Mouse (Mus musculus): ENCODE data around the gene Spata48. TPM values are rescaled to one million over a fixed set of nuclear protein-coding genes. Genes with fewer than 3 reads are reported as not detected.

Spata48 gene
- total RNA-seq, 2 experiments from 2014 or later = 1.5 to 2.0 TPM

DNA sequence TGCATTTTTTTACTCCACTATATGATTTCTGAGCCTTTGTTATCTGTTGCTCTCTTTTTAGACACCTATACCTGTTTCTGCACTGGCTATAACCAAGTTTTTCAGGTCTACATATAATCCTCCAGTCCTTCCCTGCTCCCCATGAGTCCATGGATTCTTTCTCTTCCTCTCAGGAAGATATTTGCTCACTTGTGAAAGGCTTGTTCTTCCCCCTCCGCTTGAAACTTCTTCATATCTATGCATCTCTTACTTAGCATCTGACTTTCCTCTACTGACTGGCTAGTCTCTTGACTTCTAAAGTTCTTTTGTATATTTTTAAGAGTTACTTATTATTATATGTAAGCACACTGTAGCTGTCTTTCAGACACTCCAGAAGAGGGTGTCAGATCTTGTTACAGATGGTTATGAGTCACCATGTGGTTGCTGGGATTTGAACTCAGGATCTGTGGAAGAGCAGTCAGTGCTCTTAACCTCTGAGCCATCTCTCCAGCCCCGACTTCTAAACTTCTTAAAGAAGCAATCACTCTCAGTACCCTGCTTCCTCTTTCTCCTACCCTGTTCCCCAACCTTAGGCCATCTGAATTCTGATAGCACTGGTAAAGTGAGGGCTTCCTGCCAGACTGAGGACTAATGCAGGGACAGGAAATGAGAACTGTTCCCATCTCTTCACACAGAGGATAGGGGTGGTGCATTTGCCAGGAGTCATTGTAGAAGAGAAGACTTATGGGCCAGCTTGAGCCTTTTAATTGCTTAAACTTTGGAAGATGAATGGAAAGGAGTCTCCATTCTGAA is 51.3 kb downstream of the Spata48 start:
- TF ChIP-seq CTCF (conservative IDR thresholded peaks at IDR 0.05) = no peak
- no peak overlapping the region for H3K27ac ChIP-seq
- no peak for DNase-seq (ENCODE audit: low spot score in 2 of 2)
- H3K4me3 ChIP-seq = no peak overlapping the region

DNA sequence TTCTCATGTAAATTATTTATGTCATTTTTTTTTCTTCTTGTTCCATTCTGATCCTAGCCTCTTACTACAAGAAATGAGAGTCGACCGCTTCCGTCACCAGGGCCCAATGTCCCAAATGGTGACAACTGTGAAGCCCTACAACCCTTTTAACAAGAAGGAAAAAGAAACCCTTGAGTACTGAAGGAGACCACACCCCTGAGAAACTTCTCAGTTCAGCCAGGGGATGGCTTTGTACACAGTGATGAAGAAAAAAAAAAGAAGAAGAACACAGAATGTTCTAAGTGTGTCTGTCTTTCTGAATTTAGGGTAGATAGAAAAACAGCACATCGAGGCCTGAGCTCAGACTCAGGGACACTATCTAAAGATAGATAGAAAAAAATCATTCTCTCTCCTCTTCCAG is 53.0 kb downstream of the Spata48 start:
- no peak for TF ChIP-seq CTCF (conservative IDR thresholded peaks at IDR 0.05)

DNA sequence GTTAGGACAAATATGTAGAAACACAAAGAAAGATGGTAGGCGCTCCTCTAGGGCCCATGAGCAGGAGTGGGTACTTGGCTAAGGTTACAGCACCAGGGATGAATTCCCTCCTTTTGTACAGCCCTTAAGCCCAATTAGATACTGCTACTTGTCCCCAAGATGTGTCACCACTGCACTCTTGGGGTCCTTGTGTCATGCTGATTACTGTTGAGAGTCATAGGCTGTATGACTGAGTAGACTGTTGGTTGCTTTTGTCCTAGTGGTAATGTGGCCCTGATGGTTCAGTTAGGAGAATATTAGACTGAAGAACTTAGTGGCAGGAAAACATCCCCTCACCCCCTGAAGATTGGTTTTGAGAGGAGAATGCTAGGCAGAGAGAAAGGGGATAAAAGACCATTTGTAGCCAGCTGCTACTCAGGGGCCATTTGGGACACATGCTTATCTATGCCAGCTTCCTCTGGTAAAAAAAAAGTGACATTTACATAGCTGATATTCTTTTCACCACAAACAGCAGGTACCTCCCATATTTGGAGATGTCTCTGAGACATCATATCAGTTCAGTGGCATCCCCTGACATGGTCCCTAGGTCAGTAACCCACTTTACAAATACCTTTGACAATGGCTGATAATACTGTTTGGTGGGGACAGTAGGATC is 56.0 kb downstream of the Spata48 start:
- no peak for TF ChIP-seq CTCF (conservative IDR thresholded peaks at IDR 0.05)
- DNase-seq (ENCODE audit: low spot score in 2 of 2) = no peak
- no peak overlapping the region for H3K27ac ChIP-seq
- no peak overlapping the region for H3K4me3 ChIP-seq

More for the DNA sequence above, 53.0 kb downstream of the Spata48 start:
- H3K4me3 ChIP-seq = no peak overlapping the region
- no peak for DNase-seq (ENCODE audit: low spot score in 2 of 2)
- no peak overlapping the region for H3K27ac ChIP-seq

DNA sequence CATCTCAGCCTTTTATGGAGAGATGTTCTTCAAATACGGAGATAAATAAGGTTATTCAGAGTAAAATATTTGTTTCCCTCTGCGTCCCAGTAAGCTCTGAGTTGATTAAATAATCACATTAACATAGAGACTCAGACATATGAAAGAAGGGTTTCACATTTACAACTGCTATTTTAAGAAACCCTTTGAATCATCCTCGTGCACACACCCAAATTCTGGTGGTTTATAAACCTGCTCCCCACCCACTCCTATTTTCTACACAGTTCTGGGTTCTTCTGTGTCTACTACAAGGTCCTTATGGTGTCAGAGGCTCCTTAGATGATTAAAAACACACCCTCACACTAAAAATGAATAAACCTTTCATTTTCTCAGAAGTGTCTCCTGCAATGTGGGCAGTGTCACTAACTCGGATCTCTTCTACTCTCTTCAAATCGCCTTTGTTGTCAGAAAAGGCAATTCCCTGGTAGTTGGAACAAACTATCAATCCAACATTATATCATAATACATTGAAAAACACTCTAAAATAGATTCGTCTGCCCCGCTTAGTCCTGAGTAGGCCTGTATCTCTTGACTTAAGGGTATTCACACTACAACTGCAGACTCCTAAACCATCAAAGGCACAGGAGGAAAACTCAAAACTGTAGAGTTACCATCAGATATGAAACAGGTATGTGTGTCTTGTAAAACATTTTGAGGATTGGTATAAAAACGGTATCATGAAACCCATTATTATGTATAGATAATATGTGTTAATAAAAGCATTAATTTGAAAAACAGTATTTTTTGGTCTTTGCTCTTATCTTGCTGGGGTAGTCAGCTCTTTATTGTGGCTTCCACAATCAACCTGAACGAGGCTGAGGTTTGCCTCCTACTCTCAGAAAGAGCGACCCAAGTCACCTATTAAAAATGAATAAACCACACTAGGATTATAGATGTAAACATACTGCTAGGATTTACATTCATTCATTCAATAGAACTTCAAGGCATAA is 57.7 kb downstream of the Spata48 start:
- no peak for DNase-seq (ENCODE audit: low spot score in 2 of 2)
- TF ChIP-seq CTCF (conservative IDR thresholded peaks at IDR 0.05) = no peak

DNA sequence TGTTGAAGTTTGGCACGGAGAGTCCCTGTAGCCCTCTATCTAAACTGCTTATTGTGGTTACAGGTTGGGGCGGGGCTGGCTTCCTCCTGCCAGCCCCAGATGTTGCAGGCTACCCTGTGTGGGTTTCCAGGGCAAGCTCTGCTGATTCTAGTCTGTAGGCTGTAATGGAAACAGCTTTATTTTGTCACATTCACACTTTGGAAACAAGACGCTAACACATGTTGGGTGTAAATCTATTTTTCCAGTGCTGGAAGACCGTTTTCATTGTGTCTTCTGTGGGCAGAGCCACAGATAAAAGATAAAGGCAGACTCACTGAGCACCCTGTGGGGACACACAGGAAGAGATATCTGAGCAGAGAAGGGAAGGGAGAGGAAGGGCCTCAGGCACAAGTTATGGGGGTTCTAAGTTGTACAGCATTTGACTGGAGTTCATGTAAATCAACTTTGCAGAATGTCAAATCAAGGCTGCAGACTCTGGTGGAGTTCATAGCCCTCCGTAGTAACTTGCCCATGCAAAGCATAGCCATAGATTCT is 60.1 kb downstream of the Spata48 start:
- Histone ChIP-seq H3K4me3 (no peak overlapping the region), H3K27ac (no peak overlapping the region)
- no peak for TF ChIP-seq CTCF (conservative IDR thresholded peaks at IDR 0.05)
- no peak for DNase-seq (ENCODE audit: low spot score in 2 of 2)

More for the DNA sequence above, 57.7 kb downstream of the Spata48 start:
- Histone ChIP-seq H3K4me3 (no peak overlapping the region), H3K27ac (no peak overlapping the region)

DNA sequence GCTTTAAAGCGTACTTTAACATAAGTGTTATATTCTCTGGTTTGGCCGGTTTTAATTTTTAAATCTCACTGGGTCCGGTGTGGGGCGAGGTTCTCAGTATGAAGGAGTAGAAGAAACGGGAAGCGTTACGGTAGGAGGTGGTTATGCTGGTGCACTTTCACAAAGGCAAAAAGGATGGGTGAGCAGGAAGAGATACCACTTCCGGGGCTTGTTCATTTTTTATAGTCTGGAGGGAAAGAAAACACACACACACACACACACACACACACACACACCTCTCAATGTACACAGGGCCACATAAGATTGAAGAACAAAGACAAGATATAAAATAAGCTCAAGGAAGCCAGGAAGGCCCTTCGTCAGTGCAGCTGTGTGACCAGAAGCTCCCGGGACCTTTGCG is 66.9 kb downstream of the Spata48 start:
- DNase-seq (ENCODE audit: low spot score in 2 of 2) = no peak
- TF ChIP-seq CTCF (conservative IDR thresholded peaks at IDR 0.05) = no peak
- Histone ChIP-seq H3K4me3 (no peak overlapping the region), H3K27ac (no peak overlapping the region)

DNA sequence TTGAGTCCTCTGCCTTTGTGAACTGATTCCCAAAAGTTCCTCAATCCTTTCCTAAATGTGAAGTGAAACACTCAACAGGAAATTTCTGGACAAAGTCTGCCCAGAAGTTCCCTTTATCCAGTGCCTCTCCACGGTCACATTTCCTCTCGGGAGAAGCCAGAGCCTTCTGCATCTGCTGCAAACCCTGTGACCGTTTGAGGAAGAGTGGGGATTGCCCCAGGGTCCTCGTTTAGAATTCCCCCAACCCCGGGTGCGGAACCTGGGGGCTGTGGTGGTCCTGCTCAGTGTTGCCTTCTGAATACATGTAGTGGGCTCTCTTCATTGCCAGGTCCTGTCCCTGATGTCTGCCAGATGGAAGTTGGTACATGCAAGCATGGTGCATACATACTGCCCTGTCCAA is 67.3 kb downstream of the Spata48 start:
- Histone ChIP-seq H3K4me3 (no peak overlapping the region), H3K27ac (no peak overlapping the region)
- TF ChIP-seq CTCF (conservative IDR thresholded peaks at IDR 0.05) = no peak
- no peak for DNase-seq (ENCODE audit: low spot score in 2 of 2)

DNA sequence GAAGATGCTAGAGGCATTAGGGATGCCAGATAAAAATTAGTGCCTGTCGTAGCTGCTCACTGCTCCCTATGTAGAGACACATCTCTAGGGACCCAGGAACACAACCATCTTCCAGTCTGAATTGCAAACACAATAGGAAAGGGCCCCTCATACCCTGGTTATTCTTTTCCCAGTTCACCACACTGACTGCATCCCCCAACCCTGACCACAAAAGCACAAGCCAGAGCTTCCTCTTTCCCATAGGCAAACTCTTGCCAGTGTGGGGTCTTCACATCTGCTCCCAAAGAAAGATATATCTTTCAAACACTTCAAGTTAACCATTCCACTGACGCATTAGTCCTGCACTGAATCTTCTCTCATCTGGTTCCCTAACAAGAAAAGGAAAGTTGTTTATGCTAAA is 68.2 kb downstream of the Spata48 start:
- DNase-seq (ENCODE audit: low spot score in 2 of 2) = no peak
- TF ChIP-seq CTCF (conservative IDR thresholded peaks at IDR 0.05) = no peak
- Histone ChIP-seq H3K27ac (no peak overlapping the region), H3K4me3 (no peak overlapping the region)

DNA sequence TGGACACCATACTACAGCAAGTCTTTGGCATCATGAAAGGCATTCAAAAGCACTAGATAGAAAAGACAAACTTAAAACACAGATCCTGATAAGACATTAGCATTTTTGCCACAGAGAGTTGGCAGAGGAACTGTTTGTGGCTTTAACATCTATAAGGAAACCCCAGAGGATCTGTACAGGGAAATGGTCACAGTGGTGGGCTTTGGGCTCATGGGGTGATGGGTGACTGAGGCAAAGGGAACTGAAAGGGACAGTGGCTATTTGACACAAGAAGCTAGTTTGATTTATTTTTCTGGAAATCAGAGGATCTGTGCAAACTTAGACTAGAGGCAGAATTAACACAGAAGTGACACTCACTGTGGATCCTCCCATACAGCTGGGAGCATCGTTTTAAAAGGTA is 74.4 kb downstream of the Spata48 start:
- no peak overlapping the region for H3K4me3 ChIP-seq

DNA sequence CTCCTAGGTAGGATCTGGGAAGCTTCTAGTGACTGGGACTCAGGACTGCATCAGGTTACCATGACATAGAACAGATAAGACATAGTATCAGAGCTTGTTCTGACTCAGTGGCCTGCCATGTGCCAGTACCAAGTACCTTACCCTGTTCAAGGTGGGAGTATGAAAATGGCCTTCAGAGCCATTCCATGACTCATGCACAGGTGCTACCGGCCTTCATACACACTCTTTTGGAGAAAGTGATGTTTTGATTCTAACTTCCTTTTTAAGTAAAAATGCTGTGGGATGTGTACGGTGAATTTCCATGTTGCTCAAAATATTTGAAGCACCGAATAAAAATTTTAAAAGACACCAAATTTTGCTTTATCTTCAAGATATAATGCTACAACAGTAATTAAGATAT is 84.1 kb downstream of the Spata48 start:
- DNase-seq (ENCODE audit: low spot score in 2 of 2) = no peak
- no peak for TF ChIP-seq CTCF (conservative IDR thresholded peaks at IDR 0.05)
- Histone ChIP-seq H3K4me3 (no peak overlapping the region), H3K27ac (no peak overlapping the region)

More for the DNA sequence above, 74.4 kb downstream of the Spata48 start:
- no peak for TF ChIP-seq CTCF (conservative IDR thresholded peaks at IDR 0.05)
- no peak overlapping the region for H3K27ac ChIP-seq
- DNase-seq (ENCODE audit: low spot score in 2 of 2) = no peak

DNA sequence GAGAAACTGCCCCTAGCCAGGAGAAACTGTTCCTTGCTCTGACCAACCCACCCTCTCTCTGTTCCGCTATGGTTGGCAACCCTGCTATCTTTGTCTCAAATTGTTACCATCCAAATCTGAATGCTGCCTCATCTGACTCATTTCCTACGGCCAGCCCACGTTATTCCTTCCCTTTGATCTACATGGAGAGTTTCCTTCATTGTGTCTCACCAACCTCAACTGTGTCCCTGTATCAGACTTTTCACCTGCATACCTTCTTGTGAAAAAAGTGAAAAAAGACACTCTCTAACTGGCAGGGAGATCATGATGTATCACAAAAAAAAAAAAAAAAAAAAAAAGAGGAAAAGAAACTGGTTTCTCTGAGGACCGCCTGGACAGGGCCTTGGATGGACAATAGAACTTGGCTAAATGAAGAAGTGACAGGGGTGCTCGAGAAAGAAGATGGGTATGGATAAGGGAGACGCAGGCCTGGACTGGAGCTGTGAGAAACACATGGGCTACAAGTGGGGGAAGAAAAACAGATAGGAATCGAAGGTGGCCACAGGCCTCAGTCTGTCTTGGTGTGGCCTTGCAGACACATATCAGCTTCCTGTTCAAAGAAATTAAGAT is 85.1 kb downstream of the Spata48 start:
- no peak for DNase-seq (ENCODE audit: low spot score in 2 of 2)
- TF ChIP-seq CTCF (conservative IDR thresholded peaks at IDR 0.05) = no peak
- Histone ChIP-seq H3K27ac (no peak overlapping the region), H3K4me3 (no peak overlapping the region)

DNA sequence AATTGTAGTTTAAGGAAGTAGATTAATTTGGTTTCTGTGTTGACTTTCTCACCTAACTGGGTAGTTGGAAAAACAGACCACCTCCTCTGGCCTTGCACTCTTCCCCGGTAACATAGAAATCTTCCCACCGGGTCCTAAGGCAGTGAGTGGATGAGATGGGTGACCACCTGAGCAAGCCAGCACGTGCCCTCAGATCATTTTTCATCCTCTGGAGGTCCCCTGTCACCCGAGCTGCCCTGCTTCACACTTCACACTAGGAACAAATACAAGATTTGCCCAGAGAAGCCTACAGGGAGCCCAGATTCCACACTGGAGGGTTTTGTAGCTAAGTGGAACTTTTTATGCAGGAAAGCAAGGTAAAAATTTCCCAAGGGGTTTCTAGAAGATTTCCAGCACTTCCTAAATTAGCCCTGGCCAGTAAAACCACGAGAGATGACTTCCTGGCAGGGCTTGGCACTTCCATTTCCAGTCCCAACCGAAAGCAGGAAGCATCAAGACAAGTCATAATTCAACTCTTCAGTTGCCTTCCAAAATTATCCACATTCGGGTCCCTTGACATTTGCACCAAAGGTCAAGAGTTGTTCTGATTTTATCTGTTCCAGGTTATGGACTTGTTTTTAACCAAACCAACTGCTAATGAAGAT is 85.8 kb downstream of the Spata48 start:
- DNase-seq (ENCODE audit: low spot score in 2 of 2) = no peak
- TF ChIP-seq CTCF (conservative IDR thresholded peaks at IDR 0.05) = no peak
- Histone ChIP-seq H3K27ac (no peak overlapping the region), H3K4me3 (no peak overlapping the region)
